Mouse (Mus musculus): Measurements from ENCODE around the gene Ccser2.
"Not testable (repeated sequence)": the region's sequence is repeated elsewhere in the genome, so short reads cannot be mapped to it uniquely, and the experiment has no call there.

Ccser2 gene

DNA sequence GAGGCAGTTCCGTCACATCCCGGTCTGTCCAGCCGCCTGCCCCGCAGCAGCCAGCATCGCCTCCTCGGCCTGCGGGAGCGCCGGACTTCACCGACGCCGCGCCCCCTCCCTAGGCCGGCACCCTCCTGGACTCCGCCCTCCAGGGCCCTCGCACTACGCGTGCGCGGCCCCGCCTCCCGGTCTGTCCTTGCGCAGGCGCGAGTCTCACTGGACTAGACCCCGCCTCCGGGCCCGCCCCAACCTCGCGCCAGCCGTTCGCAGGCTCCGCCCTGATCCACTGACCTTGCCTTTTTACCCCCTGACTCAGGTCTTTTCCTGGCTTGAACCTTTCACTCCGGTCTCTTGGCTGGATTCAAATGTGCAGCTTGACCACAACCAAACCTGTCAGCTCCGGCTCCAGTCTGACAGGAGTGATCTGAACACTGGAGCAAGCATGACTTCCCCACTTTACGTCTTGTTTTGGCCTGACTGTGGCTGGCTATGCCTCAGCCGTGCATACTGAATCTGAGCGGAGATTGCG is at the start of gene Ccser2:
Gene Ccser2 (minus strand): TSS at position 150 of the 520 bp plus-strand sequence.
- peak; percentile 99 for DNase-seq

DNA sequence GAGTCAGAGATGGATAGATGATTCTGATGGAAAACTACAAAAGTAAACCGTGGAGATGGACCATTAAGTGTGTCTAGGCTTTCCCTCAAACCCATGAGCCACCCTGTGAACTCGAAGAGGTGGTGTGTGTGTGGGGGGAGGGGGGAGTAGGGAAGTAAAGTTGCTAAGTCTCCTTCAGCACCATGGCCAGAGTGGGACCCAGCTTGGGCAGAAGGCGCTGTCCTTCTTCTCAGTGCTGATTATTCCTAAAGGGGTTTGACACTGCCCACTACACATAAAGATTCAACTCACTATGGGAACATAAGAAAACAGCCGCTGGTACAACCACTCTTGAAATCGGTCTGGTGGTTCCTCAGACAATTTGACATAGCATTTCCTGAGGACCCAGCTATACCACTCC is 47.3 kb upstream of the Ccser2 start:
- DNase-seq, result peak; percentile 69

DNA sequence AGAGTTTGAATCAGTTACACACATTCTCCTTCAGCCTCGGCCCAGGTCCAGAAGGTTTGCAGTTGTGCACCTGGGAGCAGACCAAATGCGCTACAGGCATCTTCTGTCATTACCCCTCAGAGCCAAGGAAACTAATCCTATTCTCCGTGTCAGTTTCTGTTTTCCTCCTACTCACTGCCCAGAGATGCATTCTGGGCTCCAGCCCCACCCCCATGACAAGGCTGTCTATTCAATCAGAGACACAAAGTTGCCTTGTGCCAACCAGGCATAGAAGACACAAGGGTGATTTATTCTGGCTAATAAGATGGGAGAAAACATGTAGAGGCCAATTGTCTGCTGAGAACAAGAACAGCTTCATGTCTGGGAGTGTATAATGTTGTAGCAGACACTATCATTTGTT is 45.1 kb upstream of the Ccser2 start:
- DNase-seq, result no peak

DNA sequence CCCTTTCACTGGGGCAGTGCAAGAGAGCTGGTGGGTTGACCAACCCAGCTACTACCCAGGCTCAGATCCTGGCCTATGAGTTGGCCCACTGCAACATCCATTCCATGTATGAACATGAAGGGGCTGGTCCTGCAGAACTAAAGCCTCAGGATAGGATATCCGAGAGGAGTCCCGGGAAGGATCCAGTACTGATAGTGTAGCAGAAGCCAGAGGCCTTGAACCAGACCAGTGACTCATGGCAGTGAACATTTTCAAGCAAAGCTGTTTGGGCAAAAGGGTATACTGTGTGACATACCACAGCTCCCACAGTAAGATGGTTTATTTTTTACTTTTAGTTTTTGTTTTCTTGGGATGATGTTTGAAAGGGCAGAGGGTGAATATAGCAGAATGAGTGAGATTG is 41.1 kb upstream of the Ccser2 start:
- no peak for DNase-seq

DNA sequence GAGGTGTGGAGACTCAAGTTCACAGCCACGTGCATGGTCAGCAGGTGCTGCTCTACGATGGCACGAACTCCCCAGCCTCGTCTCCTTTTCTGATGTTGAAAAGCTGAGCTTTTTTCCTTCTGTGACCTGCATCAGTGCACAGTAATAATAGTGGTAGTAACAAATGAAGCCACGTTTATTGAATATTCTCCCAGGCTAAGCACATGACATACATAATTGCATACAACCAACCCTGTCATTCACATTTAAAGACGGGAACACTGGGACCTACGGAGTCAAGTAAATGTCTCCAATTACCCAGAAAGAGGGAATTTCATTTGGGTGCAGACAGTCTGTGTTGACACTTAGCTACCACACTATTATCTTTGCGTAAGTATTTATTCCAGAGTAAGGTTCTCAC is 37.9 kb upstream of the Ccser2 start:
- DNase-seq, result no peak

DNA sequence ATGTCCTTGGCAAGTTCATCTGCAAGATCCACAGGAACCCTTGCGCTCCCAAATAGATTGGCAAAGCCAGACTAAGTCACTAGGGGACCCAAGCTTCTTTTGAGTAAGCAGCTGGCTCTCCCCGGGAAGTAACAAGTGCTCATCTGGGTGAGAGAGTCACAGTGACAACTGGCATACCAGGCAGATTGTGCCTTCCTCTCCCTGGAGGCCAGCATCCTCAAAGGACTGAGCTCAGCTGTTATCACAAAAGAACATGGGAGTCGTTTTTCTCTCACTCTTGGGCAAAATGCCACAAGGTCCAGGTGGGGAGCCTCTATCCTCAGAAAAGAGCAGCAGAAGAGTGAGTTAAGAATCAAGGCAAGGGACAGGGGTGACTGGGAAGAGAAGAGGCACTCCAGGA is 37.3 kb upstream of the Ccser2 start:
- DNase-seq, result no peak

DNA sequence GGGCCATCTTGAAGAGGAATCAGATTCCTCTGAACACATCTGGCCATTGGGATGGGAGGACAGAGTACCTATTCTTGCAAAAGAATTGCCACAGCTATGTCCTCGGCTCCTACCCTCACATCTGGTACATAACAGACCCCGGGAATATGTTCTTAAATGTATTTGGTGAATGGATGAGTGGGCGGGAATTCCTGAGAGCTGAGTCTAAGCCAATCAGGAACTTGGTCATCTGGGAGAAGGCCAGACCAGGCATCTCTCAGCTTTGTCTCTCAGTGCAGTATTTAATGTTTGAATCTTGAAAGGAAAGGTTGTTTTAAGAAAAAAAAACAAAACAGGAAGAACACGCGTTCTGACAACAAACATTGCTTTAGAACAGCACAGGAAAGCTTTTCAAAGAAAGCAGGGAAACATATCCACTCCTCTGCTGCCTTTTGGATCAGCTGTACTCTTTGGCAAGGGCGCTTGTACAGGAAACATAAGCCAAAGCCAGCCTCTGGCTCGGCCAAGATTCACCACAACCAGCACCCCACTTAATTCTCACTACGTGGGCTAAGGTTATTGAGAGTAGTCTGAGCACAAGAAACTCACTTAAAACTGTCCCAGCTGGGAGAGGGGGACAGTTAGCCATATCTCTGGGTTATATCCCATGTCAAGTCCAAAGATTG is 35.0 kb upstream of the Ccser2 start:
- DNase-seq, result no peak

DNA sequence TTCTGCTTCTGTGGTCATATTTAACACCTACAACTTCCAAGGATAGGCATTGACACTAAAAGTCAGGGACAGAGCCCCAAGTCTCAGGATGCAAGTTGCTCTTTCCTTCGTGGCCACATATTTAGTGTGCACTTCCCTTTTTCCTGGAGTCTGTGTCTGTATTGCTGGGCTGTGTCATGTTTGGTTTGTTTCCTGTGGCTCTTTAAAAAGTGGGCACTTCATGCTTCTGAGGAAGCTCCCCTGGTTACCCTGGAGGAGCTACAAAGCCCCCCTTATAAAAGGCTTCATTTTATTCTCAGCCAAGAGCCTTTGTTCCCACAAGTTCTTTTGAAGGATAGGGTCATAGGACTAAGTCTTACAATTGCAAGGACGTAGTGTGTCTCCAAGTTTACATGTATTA is 34.3 kb upstream of the Ccser2 start:
- no peak for DNase-seq

DNA sequence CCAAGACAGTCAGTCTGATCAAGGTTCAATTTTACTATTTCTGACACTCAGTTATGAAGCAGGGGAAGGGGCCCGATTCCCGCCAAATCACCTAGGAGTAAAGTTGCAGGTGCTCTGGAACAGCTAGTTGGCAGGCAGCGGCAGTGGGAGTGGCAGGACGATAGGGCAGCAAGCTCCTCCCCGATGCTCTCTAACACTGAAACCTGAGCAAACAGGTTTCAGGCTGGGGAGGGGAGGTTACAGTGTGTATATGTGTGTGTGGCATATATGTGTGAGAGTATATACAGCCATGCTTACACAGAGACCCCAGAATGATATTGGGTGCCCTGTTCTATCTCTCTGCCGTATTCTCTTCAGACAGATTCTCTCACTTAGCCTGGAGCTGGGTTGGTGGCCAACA is 32.2 kb upstream of the Ccser2 start:
- DNase-seq, result not testable (repeated sequence)

DNA sequence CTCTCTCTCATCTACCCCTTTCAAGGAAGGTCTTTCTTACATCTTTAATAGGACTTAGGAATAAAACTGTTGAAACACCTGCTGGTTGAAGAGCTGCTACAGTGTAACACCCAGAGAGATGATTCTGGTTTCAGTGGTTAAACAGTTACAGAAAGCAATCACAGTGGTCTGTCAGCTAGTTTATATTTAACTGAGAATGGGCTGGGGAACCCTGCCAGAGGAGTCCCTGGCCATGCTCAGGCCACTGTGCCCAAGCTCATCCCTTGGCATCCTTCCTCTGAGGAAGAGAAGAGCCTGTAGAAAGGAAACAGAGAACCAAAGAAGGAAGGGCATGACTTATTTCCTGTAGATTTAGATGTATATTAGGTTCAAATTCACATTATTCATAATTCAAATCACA is 21.2 kb upstream of the Ccser2 start:
- DNase-seq, result peak; percentile 54

DNA sequence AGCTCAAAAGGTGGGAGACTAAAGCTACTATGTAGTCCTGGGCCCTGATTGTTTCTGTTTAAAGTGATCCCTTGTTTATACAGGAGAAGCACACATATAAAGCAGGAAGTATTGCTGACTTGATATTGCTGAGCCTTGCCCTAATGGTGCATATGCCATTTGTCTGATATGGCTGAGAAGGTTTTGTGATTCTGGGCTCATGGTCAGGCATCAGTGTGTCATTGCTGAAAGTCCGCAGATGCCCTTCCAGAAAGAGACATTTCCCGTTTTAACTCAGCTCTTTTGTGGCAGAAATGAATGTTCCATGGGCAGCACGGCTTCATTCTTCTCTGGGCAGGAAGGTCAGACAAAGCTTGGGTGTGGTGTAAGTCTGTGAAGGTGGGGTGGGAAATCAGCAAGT is 17.1 kb upstream of the Ccser2 start:
- DNase-seq, result no peak

DNA sequence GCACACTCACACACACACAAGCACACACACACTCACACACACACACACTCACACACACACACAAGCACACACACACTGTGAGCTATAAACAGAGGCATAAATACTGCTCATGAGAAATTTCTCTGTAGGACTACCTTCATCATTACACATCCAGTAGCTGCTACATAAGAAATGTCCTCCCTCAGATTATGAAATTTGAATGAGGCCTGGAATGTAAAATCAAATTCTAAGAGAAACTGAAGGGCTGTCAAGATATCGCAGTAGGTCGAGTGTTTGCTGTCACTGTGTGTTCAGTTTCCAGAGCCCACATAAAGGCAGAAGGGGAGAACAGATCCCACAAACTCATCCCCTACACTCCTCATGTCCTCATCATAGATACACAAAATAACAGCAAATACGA is 6.4 kb upstream of the Ccser2 start:
- no peak for DNase-seq

DNA sequence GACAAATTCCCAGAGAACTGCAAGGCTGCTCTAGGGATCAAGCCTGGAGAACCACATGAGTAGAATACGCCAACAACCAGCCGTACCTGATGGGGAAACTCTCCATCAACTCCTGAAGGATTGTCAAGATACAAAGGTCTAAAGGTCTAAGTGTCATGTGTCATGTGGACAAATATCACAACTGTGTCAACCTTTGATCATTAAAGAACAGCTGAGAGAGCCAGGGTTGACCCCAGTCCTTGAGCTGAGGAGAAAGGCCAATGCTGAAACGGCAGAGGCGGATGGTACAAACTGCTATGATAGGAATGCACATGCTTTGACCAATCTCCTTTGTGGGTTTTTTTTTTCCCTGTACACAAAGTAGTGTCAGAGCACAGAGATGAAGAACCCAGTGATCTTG is 2.6 kb upstream of the Ccser2 start:
- DNase-seq, result peak; percentile 11

DNA sequence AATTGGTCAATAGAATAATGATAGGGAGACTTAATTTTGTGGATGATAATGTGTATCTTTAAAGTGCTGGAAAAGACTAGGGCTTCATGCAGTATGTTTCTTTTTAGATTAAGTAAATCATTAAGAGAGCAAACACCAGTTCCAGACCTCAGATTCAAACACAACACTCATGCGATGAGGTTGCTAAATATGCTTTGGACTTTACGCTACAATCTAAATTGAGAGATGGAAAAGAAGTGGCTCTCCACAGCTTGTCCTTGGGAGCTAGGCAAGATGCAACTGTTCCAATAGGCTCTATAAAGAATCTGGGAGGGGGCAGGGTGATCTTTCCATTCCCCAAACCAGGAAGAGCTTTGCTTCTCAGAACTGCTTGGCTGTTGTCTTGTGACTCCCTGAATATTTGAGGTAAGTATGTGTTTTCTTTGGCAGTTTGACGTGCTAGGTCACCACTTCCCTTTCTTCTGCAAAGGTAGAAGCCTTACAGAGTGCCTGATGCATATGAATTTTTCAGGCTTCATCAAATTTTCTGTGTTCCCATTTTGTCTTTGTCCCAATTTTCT is 1.4 kb upstream of the Ccser2 start:
- DNase-seq, result peak; percentile 6

DNA sequence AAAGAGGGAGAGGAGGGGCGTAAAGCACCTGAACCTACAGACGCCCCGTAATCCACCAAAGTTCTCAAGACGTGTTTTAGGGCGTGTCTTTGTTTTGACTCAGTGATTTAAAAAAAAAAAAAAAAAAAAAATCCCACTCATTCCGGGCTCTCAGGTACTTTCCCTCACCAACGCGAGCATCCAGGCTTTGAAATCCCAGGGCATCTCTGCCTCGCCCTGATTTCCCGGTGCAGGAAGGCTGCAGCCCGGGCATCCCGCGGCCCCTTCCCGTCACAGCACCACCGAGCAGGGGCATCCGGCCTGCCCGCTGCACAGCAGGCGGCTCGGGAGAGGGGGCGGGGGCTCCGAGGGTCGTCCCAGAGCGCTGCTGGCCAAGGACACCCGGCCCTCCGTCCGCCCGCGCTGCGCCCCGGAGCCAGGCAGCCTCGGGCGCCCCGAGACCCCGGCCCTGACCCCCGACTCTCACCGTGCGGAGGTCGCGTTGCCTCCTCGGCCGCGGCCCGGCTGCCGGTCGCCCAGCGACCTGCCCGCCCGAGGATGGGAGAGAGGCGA is 425 bp downstream of the Ccser2 start:
- DNase-seq, result peak; percentile 74

DNA sequence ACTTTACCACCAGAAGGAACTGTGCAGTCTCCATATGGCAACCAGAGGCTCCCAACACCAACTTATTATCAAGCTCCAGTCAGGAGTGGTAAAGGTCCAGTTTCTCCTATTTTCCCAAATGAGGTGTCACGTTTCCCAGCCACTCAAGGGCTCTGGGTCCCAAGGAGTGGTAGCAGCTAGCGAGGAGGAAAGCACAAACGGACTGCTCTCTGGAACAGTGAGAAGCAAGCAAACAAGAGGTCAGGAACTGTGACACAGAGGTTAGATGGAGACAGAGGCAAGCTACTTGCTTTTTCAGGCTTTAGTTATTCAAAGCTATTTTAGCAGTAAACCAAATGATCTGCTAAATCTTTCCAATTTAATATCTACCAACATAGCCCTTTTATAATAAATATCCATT is 3.2 kb downstream of the Ccser2 start:
- DNase-seq, result no peak

DNA sequence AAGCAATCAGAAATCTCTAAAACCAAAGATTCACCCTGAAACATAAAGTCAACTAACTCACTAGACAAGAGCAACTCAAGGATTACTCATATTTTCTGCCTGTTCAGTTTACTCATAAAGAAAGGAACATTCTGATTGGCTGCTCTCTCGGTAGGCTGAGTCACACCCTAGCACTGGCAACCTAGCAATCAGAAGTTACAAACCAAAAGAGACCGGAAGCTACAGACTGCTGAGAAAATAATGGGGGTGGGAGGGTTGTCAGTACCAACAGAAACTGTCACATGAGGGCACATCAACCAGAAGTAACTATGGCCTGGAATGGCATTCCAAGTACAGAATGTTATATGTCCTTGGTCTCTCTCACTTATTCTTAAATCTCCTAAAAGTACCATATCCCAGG is 6.1 kb downstream of the Ccser2 start:
- DNase-seq, result no peak

DNA sequence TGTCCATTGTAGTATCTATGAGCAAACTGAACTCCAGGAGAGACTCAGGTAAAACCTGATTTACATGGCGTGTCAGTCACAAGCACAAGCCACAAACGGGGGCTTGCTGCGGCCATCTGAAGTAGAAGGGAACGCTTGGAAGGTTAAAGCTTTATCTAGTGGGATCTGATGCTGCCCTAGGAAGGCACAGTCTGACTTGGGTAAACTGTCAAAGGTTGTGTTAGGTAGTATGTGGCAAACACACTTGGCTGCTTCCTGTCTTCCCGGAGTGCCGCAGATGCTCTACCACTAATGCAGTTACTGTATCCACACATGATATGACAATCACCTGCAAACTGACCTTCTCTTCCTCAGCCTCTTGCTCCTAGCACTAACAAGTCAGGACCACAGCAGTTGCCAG is 10.9 kb downstream of the Ccser2 start:
- DNase-seq, result no peak

DNA sequence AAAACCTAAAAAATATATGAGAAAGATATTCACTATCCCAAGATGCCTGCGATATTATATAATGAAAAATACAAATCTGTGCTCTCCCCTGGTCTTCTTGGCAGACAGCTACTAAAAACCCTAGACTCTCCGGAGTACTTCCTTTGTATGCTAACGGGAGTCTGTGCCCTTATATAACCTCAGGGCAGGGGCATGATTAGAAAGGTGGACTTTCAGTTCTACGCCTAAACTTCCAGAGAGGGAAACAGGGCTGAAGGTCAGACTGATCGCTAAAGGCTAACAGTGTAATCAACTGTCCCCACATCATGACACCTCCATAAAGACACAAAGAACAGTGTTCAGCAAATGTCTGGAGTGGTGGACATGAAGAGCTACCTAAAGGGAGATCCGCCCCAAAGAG is 11.3 kb downstream of the Ccser2 start:
- DNase-seq, result no peak

DNA sequence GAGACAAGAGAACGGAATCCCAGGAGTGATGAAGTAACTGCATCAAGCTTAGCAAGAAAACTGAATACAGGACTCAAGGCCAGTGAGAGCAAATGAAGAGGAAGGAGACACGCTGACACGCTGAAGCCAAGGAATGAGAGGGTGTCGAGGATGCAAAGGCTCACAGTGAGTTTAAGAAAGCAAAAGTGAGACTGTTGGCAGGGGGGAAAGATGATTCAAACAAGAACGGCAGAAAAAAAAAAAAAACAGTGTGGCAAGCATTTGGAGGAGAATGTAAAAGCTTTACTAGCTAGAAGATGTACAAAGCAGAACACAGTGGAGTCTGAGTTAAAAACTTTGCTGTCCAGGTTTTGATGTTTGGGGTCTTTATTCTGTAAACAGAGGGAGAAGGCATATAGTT is 11.9 kb downstream of the Ccser2 start:
- no peak for DNase-seq

DNA sequence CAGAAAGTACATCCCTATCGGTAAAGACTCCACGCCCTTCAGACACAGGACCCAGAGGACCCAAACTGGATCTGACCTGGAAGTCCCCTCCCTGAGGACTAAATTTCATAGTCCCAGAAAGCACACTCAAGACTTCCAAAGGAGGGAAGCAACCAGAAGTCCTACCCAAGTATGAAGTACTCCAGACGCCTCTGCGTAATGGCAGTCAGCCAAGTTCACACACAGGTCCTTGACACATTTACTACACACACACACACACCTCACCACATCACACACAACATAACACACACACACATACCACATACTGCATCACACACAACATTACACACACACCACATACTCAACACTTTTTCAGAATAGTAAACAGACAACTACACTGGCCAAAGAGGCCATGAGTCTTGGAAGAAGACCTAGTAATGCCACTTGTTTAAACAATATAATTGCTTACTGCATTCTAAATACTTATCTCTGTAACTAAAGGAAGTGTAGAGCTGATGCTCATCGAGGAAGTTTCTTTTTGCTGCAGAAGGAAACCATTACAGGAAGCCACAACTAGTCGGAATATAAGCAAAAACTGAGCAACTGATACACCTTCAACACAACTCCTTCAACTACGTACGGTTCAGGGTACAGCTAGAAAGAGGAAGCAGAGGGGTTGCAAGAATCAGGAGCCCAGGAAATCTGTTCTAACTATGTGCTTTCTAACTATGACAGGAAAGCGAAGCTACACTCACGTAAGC is 15.7 kb downstream of the Ccser2 start:
- DNase-seq, result no peak

DNA sequence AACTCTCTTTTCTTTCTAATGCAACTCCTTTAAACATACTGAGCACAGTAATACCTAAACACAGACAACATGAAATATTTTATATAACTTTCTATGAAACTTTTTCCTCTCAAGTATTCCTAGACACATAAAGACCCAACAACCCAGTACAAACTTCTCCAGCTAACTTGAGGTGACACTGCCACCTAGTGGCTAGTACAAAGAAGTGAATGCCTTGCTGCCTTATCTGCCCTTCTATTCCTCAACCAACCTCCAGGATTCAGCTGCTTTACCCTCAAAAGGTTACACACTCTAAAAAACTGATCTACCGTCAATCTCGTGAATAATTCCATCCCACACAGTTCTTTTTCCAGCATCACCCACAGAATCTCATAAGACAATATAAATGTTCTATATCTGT is 16.4 kb downstream of the Ccser2 start:
- DNase-seq, result peak; percentile 40

DNA sequence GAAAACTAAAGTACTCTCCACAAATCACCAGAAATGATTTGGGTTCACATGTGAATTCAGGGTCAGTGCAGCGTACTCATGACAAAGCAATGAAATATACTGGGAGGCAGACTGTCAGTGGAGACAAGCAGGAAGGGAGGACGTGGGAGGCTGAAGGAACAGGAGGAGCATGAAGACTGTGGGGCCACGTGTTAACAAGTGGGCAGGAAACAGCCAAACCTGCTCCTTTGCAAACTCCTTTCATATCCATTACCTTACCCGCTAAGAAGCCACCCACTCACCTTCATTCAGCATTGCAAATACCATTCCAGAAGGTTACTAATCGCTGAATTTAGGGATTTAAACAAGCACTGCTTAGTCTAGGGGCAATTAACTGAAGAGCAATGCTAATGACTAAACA is 25.9 kb downstream of the Ccser2 start:
- DNase-seq, result peak; percentile 25

DNA sequence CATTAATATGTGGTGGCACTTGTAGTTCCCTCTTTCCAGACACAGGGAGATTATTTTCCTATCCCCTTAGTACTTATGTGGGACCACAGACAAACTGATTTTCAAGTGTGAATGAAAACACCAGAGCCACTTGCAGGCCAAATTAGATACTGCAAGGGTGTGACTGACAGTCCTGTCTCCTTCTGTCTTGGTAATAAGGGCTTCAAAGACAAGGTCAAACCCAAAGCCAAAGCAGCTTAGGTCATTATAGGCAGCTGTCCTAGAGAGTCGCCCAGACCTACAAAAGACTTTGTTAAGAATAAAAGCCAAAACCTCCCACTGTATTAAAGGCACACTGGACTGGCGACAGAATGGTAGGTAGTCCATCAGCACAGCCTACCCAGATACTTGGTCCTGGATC is 30.6 kb downstream of the Ccser2 start:
- DNase-seq, result no peak

Measured in kidney, postnatal 10 days (tissue).